ENCODE assay signal across 8 mouse cellular contexts in genomic region chr6:29170063-29170921, GRCm38 (mm10). TPM values are rescaled to one million over a fixed set of nuclear protein-coding genes. Genes with fewer than 3 reads are reported as not detected.
DNase-seq lines count a peak whose midpoint lies in the region; ATAC-seq lines count a peak whose summit lies in the region.

No protein-coding gene starts in this region.

- H3K4me2 ChIP-seq in hindbrain, embryonic 11.5 days (replicated peaks; ENCODE audit: low read depth, low read length) = peak overlapping the region; percentile 88
- H3K4me2 ChIP-seq in limb, embryonic 15.5 days = peak overlapping the region; percentile 100

- peak overlapping the region; percentile 37 for H3K4me3 ChIP-seq in hindbrain, embryonic 11.5 days (ENCODE audit: low read depth, low read length)
- H3K4me3 ChIP-seq in limb, embryonic 15.5 days = peak overlapping the region; percentile 54

- WGBS in hindbrain, embryonic 11.5 days = under 1% methylated on average over 63 of the region's 63 CpGs
- WGBS in limb, embryonic 15.5 days = 1% methylated on average over 62 of the region's 63 CpGs

- no peaks in the 10 kb centered on the region for H3K36me3 ChIP-seq in hindbrain, embryonic 11.5 days (ENCODE audit: control insufficient read depth, insufficient read depth, low read length)
- H3K36me3 ChIP-seq in limb, embryonic 15.5 days = no peaks in the 10 kb centered on the region

- no peak overlapping the region for H3K27ac ChIP-seq in hindbrain, embryonic 11.5 days (ENCODE audit: low read depth, low read length)
- H3K27ac ChIP-seq in limb, embryonic 15.5 days = no peak overlapping the region

- no peaks in the 10 kb centered on the region for H3K9me3 ChIP-seq in hindbrain, embryonic 11.5 days (ENCODE audit: control insufficient read depth, low read length)
- no peaks in the 10 kb centered on the region for H3K9me3 ChIP-seq in limb, embryonic 15.5 days

- peak; percentile 31 for DNase-seq in adrenal gland, adult 2 months
- DNase-seq in adrenal gland, postnatal 4 days (ENCODE audit: low spot score in 2 of 2) = no peak
- peak; percentile 88 for DNase-seq in R1 (ENCODE audit: low read depth, low spot score)
- DNase-seq in embryo, embryonic 9.5 days (ENCODE audit: extremely low spot score) = peak; percentile 66
- peak; percentile 73 for DNase-seq in hindbrain, embryonic 11.5 days (ENCODE audit: low spot score)
- DNase-seq in naive thymus-derived CD4-positive, alpha-beta T cell, adult 2 months (ENCODE audit: low read depth) = peak; percentile 87
- peak; percentile 63 to 69 for DNase-seq in thymus, postnatal 10 days (ENCODE audit: low spot score in 2 of 2)

- H3K9ac ChIP-seq in hindbrain, embryonic 11.5 days (ENCODE audit: low read depth, low read length) = peak overlapping the region; percentile 38
- peak overlapping the region; percentile 58 for H3K9ac ChIP-seq in limb, embryonic 15.5 days

- peaks cover 45% of the 10 kb centered on the region for H3K27me3 ChIP-seq in hindbrain, embryonic 11.5 days (ENCODE audit: control insufficient read depth, insufficient read depth, low read length)
- H3K27me3 ChIP-seq in limb, embryonic 15.5 days = peaks cover 76% of the 10 kb centered on the region

- peak; percentile 45 for ATAC-seq in hindbrain, embryonic 11.5 days (ENCODE audit: low FRiP score)
- ATAC-seq in limb, embryonic 15.5 days (ENCODE audit: insufficient number of reproducible peaks, low FRiP score, low TSS enrichment, low read depth) = no peak

- H3K4me1 ChIP-seq in hindbrain, embryonic 11.5 days (replicated peaks; ENCODE audit: control insufficient read depth, insufficient read depth, low read length) = peaks cover 11% of the 10 kb centered on the region; the same call in 1 of the 2 replicates
- peaks cover 18% of the 10 kb centered on the region for H3K4me1 ChIP-seq in limb, embryonic 15.5 days

RNA-seq across cellular contexts. Expression of gene Rbm28, which starts 5.5 kb away (rescaled TPM):
- total RNA-seq in adrenal gland, adult 2 months (2021) = 10 to 100 TPM; 25.9 to 33.6 TPM
- 2.3 and 2.4 TPM in 2 replicates for polyA plus RNA-seq in adrenal gland, adult 2 months (2012; rRNA removed)
- 10 to 100 TPM; 32.5 to 33.7 TPM for total RNA-seq in adrenal gland, postnatal 4 days (2021)
- 68.1 and 69.0 TPM in 2 replicates for polyA plus RNA-seq in hindbrain, embryonic 11.5 days (2014; fragmentation: Nextera tagmentation; extraction: Ambion mirVana)
- polyA plus RNA-seq in limb, embryonic 15.5 days (2015; fragmentation: Nextera tagmentation; extraction: Ambion mirVana) = 30.7 and 31.5 TPM in 2 replicates

RNA-seq across cellular contexts. Expression of gene Prrt4, which starts 9.1 kb away (rescaled TPM):
- total RNA-seq in adrenal gland, adult 2 months (2021) = 1 to 10 TPM; 2.2 to 5.0 TPM
- 6.1 and 8.8 TPM in 2 replicates for polyA plus RNA-seq in adrenal gland, adult 2 months (2012; rRNA removed)
- total RNA-seq in adrenal gland, postnatal 4 days (2021) = 10 to 100 TPM; 11.1 to 11.7 TPM
- polyA plus RNA-seq in hindbrain, embryonic 11.5 days (2014; fragmentation: Nextera tagmentation; extraction: Ambion mirVana) = 0.60 and 1.7 TPM in 2 replicates
- polyA plus RNA-seq in limb, embryonic 15.5 days (2015; fragmentation: Nextera tagmentation; extraction: Ambion mirVana) = 0.67 and 0.83 TPM in 2 replicates

RNA-seq across cellular contexts. Expression of gene Impdh1, which starts 45.9 kb away (rescaled TPM):
- total RNA-seq in adrenal gland, adult 2 months (2021) = 10 to 100 TPM; 58.3 to 86.4 TPM
- 94.4 and 102 TPM in 2 replicates for polyA plus RNA-seq in adrenal gland, adult 2 months (2012; rRNA removed)
- total RNA-seq in adrenal gland, postnatal 4 days (2021) = 10 to 100 TPM; 62.1 to 65.9 TPM
- 34.5 and 39.4 TPM in 2 replicates for polyA plus RNA-seq in hindbrain, embryonic 11.5 days (2014; fragmentation: Nextera tagmentation; extraction: Ambion mirVana)
- polyA plus RNA-seq in limb, embryonic 15.5 days (2015; fragmentation: Nextera tagmentation; extraction: Ambion mirVana) = 50.4 and 56.8 TPM in 2 replicates

Comparison
In these comparisons a context has a peak if more than half of its experiments do, and no peak if none do; other contexts are left out.
1. DNase-seq: peak in adrenal gland, adult 2 months (single experiment), R1 (single experiment), embryo, embryonic 9.5 days (single experiment), hindbrain, embryonic 11.5 days (single experiment), naive thymus-derived CD4-positive, alpha-beta T cell, adult 2 months (single experiment) and thymus, postnatal 10 days (2 of 2); none in adrenal gland, postnatal 4 days (0 of 2).